ENCODE assay signal across 10 mouse cellular contexts in genomic region chr13:23593051-23593770, GRCm38 (mm10). TPM values are rescaled to one million over a fixed set of nuclear protein-coding genes. Genes with fewer than 3 reads are reported as not detected.
DNase-seq lines count a peak whose midpoint lies in the region; ATAC-seq and TF ChIP-seq lines count a peak whose summit lies in the region.
"Had no signal": no experiment of that assay in that cellular context is flagged by ENCODE, and none has a peak within 500 bp of the region (broad histone marks: within the 10 kb centered on the region; RNA-seq: fewer than 3 reads in every experiment).

No protein-coding gene starts in this region.

- no peaks in the 10 kb centered on the region for H3K9me3 ChIP-seq in forebrain, embryonic 10.5 days
- H3K9me3 ChIP-seq in forebrain, embryonic 12.5 days: no peaks in the 10 kb centered on the region
- H3K9me3 ChIP-seq: midbrain, embryonic 12.5 days had no signal

- ATAC-seq in forebrain, embryonic 12.5 days (ENCODE audit: low FRiP score): no peak

- H3K9ac ChIP-seq in forebrain, embryonic 12.5 days: no peak overlapping the region
- no peak overlapping the region for H3K9ac ChIP-seq in liver, adult 2 months (ENCODE audit: low read depth, low read length)
- H3K9ac ChIP-seq: midbrain, embryonic 12.5 days had no signal

- no peaks in the 10 kb centered on the region for H3K79me2 ChIP-seq in liver, adult 2 months (ENCODE audit: control insufficient read depth, insufficient read depth, low read length)

- no peak overlapping the region for H3K4me2 ChIP-seq in forebrain, embryonic 12.5 days
- H3K4me2 ChIP-seq: midbrain, embryonic 12.5 days had no signal

- H3K27me3 ChIP-seq in forebrain, embryonic 10.5 days (ENCODE audit: poor library complexity, severe bottlenecking): no peaks in the 10 kb centered on the region
- no peaks in the 10 kb centered on the region for H3K27me3 ChIP-seq in forebrain, embryonic 12.5 days
- no peaks in the 10 kb centered on the region for H3K27me3 ChIP-seq in liver, adult 2 months (ENCODE audit: control insufficient read depth, insufficient read depth, low read length)
- H3K27me3 ChIP-seq: midbrain, embryonic 12.5 days had no signal

- H3K4me1 ChIP-seq in forebrain, embryonic 10.5 days: no peaks in the 10 kb centered on the region
- no peaks in the 10 kb centered on the region for H3K4me1 ChIP-seq in forebrain, embryonic 12.5 days
- peaks cover 2% of the 10 kb centered on the region; the same call in 1 of the 2 replicates for H3K4me1 ChIP-seq in liver, adult 2 months (ENCODE audit: control insufficient read depth, insufficient read depth, low read length)
- H3K4me1 ChIP-seq: midbrain, embryonic 12.5 days had no signal

- H3K36me3 ChIP-seq in forebrain, embryonic 10.5 days (replicated peaks): no peaks in the 10 kb centered on the region
- H3K36me3 ChIP-seq in forebrain, embryonic 12.5 days (replicated peaks): no peaks in the 10 kb centered on the region
- H3K36me3 ChIP-seq in liver, adult 2 months (ENCODE audit: control insufficient read depth, insufficient read depth, low read length): no peaks in the 10 kb centered on the region
- H3K36me3 ChIP-seq: midbrain, embryonic 12.5 days had no signal

- no peak for TF ChIP-seq CTCF in liver, adult 2 months (IDR thresholded peaks at IDR 0.05; ENCODE audit: low read depth, low read length)

- peak overlapping the region; percentile 27 for H3K27ac ChIP-seq in forebrain, embryonic 10.5 days
- H3K27ac ChIP-seq in forebrain, embryonic 12.5 days: no peak overlapping the region
- peak overlapping the region; percentile 68; the same call in 1 of the 2 replicates for H3K27ac ChIP-seq in liver, adult 2 months (replicated peaks; ENCODE audit: insufficient read depth, low read depth, low read length)
- H3K27ac ChIP-seq: midbrain, embryonic 12.5 days had no signal

- no peak for DNase-seq in forebrain, embryonic 10.5 days (ENCODE audit: extremely low spot score, low spot score)
- DNase-seq in urinary bladder, postnatal 14 days (ENCODE audit: low spot score): peak; percentile 23
- no peak for DNase-seq in urinary bladder, postnatal 10 days (ENCODE audit: low spot score)
- peak; percentile 52 for DNase-seq in liver, adult 2 months (ENCODE audit: extremely low read depth, low read depth, low spot score)
- DNase-seq in retina, embryonic 14.5 days (ENCODE audit: low spot score): no peak
- no peak for DNase-seq in B cell, adult 2 months
- DNase-seq in right cerebral cortex, postnatal 36 days (ENCODE audit: low spot score in 2 of 2): no peak

- no peak for TF ChIP-seq POLR2A in liver, adult 2 months (IDR thresholded peaks at IDR 0.05; ENCODE audit: extremely low read depth, insufficient read depth, low read length)

- H3K4me3 ChIP-seq in forebrain, embryonic 10.5 days: no peak overlapping the region
- H3K4me3 ChIP-seq in forebrain, embryonic 12.5 days (replicated peaks): no peak overlapping the region
- H3K4me3 ChIP-seq in liver, adult 2 months (ENCODE audit: insufficient read depth, low read depth, low read length): no peak overlapping the region
- H3K4me3 ChIP-seq: midbrain, embryonic 12.5 days had no signal

- WGBS in forebrain, embryonic 10.5 days: 84% methylated on average over 5 of the region's 5 CpGs
- WGBS in forebrain, embryonic 12.5 days: 79% methylated on average over 5 of the region's 5 CpGs
- 66% methylated on average over 5 of the region's 5 CpGs for WGBS in liver, adult 2 months

RNA-seq across cellular contexts. Expression of gene Hist1h4d, which starts 11.8 kb away (rescaled TPM):
- 112 and 119 TPM in 2 replicates for polyA plus RNA-seq in forebrain, embryonic 10.5 days (2016; fragmentation: Nextera tagmentation; extraction: Ambion mirVana)
- polyA plus RNA-seq in forebrain, embryonic 12.5 days (2016; fragmentation: Nextera tagmentation; extraction: Ambion mirVana): 137 and 142 TPM in 2 replicates
- total RNA-seq in liver, adult 2 months (2014; rRNA removed): 162 and 174 TPM in 2 replicates
- polyA plus RNA-seq in liver, adult 2 months (2012; rRNA removed): 2.1 and 2.8 TPM in 2 replicates

RNA-seq across cellular contexts. Expression of gene Hist1h3d, which starts 17.6 kb away (rescaled TPM):
- polyA plus RNA-seq in forebrain, embryonic 10.5 days (2016; fragmentation: Nextera tagmentation; extraction: Ambion mirVana): 7.1 and 7.2 TPM in 2 replicates
- 5.8 and 6.6 TPM in 2 replicates for polyA plus RNA-seq in forebrain, embryonic 12.5 days (2016; fragmentation: Nextera tagmentation; extraction: Ambion mirVana)
- 3.4 and 5.9 TPM in 2 replicates for total RNA-seq in liver, adult 2 months (2014; rRNA removed)
- polyA plus RNA-seq in liver, adult 2 months (2012; rRNA removed): 0.48 and 0.87 TPM in 2 replicates

RNA-seq across cellular contexts. Expression of gene Hist1h2ad, which starts 19.0 kb away (rescaled TPM):
- 1.5 TPM in 2 replicates for polyA plus RNA-seq in forebrain, embryonic 10.5 days (2016; fragmentation: Nextera tagmentation; extraction: Ambion mirVana)
- polyA plus RNA-seq in forebrain, embryonic 12.5 days (2016; fragmentation: Nextera tagmentation; extraction: Ambion mirVana): 1.3 and 3.7 TPM in 2 replicates
- 5.4 and 11.5 TPM in 2 replicates for total RNA-seq in liver, adult 2 months (2014; rRNA removed)
- polyA plus RNA-seq in liver, adult 2 months (2012; rRNA removed): 1.1 TPM in 1 of 2 replicates, not detected in the other

RNA-seq across cellular contexts. Expression of gene Hist1h2bf, which starts 19.2 kb away (rescaled TPM):
- 5.8 and 6.9 TPM in 2 replicates for polyA plus RNA-seq in forebrain, embryonic 10.5 days (2016; fragmentation: Nextera tagmentation; extraction: Ambion mirVana)
- polyA plus RNA-seq in forebrain, embryonic 12.5 days (2016; fragmentation: Nextera tagmentation; extraction: Ambion mirVana): 7.2 and 9.5 TPM in 2 replicates
- total RNA-seq in liver, adult 2 months (2014; rRNA removed): 4.6 and 5.4 TPM in 2 replicates
- polyA plus RNA-seq in liver, adult 2 months (2012; rRNA removed): 0.39 TPM in 1 of 2 replicates, not detected in the other
- polyA plus RNA-seq: urinary bladder, adult 2 months had no signal

RNA-seq across cellular contexts. Expression of gene Hist1h2bg, which starts 22.0 kb away (rescaled TPM):
- 6.4 and 6.7 TPM in 2 replicates for polyA plus RNA-seq in forebrain, embryonic 10.5 days (2016; fragmentation: Nextera tagmentation; extraction: Ambion mirVana)
- polyA plus RNA-seq in forebrain, embryonic 12.5 days (2016; fragmentation: Nextera tagmentation; extraction: Ambion mirVana): 8.9 and 11.4 TPM in 2 replicates
- 37.2 and 44.6 TPM in 2 replicates for total RNA-seq in liver, adult 2 months (2014; rRNA removed)
- 4.0 and 4.4 TPM in 2 replicates for polyA plus RNA-seq in liver, adult 2 months (2012; rRNA removed)

Comparison
In these comparisons a context has a peak if more than half of its experiments do, and no peak if none do; other contexts are left out.
1. DNase-seq: peak in urinary bladder, postnatal 14 days (single experiment) and liver, adult 2 months (single experiment); none in forebrain, embryonic 10.5 days (single experiment), urinary bladder, postnatal 10 days (single experiment), retina, embryonic 14.5 days (single experiment), B cell, adult 2 months (0 of 2) and right cerebral cortex, postnatal 36 days (0 of 2).
2. RNA of gene Hist1h4d, which starts 11.8 kb away (polyA plus RNA-seq): 137 to 142 TPM in forebrain, embryonic 12.5 days and 112 to 119 TPM in forebrain, embryonic 10.5 days; 2.1 to 2.8 TPM in liver, adult 2 months; every median in the first group is over 10 times any median in the second.